Mouse (Mus musculus) ES-CJ7 (cell line): ENCODE results near the gene Rfc2.
A peak's percentile ranks its signal among the peaks of the same experiment; 100 is the strongest.

Source experiments
- DNase-seq: peaks from one replicate; pipeline ENCODE4 v3.0.0; 2011; ENCODE audit warnings: low read depth, low spot score

Rfc2 gene

DNA sequence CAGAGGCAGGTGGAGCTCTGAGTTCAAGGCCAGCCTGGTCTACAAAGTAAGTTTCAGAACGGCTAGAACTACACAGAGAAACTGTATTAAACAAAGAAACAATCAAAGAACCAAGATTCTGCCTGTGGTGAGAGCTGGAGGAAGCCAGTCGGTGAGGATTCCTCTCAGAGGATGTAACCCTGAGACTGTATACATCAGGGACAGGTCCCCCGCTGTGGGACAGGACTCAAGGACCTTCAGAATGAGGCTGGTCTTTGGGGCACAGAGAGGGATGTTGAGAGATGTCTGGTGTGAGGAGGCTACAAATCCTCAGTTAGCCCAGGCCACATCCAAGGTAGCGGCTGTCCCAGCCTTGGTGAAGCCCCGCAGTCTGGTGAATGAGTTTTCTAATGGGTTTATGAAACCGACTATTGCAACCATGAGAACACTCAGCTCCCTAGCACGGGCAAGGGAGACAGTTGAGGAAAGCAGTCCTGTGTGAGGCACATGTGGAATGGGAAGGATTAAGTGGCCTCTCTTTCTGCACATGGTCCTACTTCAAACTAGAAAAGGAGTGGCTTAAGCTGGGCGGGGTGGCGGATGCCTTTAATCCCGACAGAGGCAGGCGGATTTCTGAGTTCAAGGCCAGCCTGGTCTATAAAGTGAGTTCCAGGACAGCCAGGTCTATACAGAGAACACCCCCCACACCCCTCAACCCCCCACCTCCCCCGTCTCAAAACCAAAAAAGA is 28.9 kb downstream of the Rfc2 start:
- DNase-seq, result peak; percentile 63

DNA sequence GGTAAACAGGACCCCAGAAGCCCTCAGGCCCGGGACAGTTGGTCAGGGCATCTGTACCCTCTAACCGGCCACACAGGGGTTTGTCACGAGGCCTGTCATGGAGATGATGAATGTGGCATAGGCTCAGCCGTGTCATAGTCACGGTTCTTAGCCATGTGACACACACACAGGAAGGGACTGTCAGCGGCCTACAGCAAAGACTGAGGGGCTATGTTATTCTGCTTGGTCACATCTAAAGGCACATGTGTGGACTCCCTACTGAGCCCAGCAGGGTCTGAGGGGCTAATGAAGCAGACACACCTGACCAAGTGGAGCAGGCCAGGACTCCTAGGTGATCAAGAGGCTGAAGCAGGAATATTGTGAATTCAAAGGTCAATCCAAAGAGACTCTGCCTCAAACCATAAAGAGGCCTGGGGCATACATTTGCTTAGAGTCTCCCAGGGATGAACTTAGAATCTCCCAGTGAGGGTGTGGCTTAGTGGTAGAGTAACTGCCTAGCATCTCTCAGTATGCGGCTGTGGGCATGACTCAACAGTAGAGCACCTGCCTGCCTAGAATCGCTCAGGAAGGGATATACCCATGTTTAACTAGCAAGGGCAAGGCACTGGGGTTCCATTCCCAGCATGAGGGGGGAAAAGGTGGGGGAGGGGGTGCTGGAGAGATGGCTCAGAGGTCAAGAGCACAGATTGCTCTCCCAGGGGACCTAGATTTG is 30.8 kb downstream of the Rfc2 start:
- no peak for DNase-seq

DNA sequence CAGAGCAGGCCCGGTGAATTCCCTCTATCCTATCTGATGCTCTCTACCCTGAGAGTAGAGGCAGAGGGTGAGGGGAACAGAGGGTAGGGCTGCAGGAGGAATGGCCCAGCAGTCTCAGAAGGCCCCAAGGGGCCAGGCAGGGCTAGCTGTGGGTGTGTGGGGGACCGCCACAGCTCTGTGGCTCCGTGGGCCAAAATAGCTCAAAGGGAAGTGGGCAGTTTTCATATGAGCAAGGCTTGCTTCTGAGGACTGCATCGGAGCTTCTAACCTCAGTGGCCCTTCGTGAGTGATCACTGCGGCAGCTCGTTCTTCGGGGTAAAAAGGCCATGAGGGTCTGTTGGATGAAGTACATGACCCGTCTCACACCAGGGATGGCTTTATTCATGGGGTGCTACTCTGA is 32.6 kb downstream of the Rfc2 start:
- no peak for DNase-seq

DNA sequence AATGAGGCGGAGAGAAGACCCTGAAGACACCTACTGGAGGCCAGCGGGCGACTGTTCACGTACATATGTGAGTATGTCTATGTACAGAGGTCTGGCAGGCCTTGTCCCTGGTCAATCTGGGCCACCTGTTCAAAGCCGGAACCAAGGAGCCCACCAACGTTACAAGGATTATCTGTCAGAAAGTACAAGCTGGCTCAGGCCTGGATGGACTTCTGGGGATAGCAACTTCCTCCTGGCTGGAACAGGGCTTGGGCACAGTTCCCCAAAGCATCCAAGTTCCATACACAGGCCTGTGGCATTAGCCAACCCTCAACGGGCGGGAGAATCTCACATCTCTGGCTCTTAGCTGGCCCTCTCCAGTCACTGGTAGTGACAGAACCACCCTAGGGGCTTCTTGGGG is 33.1 kb downstream of the Rfc2 start:
- DNase-seq, result no peak

DNA sequence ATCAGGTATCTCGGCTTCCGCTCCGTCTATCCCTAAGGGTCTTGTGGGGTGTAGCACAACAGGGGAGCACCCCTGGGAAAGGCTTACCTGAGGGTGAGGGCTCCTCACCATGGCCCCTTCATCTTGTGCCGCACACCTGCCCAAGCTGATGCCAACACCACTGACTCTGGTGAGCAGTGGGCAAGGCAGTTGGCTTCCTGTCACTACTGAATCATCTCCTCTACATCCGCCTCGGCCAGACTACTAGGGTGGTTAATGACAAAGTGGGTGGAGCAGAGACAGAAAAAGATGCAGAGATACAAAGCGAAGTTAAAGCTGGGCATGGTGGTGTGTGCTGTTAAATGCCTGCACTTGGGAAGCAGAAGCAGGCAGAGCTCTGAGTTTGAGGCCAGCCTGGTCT is 33.6 kb downstream of the Rfc2 start, which contains the start of gene Lat2:
TSS of gene Lat2 (minus strand) at position 224 of the 400 bp plus-strand sequence.
- no peak for DNase-seq

DNA sequence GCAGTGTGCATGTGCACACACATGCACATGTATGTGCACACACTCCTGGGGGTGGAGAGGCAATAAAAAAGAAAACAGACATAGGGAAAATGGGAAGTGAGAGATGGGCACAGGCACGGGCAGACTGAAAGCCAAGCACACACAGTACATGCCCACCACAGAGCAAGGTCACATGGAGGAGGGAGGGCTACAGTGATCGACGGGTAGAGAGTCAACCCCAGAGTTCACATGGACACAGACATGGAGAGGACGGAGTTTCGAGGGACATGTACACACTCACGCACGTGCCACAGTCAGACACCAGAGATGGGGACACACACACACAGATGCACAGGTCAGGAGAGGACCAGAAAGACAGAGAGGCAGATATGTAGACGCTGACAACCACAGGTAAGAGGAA is 34.2 kb downstream of the Rfc2 start:
- no peak for DNase-seq

DNA sequence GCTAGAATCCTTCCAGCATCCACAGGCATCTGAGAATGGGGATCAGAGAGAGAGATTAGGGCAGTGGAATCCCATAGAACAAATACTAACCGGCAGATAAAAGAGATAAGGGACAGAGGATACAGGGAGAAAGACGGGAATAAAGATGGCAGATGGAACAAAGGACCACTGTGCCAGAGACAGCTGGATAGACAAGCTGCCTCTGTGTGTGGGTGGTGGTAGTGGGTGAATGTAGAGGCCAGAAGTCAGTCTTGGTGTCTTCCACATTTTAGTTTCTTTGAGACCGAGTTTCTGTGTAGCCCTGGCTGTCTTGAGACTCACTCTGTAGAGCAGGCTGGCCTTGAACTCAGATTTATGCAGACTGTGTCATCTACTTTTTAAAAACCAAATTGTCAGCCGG is 34.6 kb downstream of the Rfc2 start:
- DNase-seq, result no peak

DNA sequence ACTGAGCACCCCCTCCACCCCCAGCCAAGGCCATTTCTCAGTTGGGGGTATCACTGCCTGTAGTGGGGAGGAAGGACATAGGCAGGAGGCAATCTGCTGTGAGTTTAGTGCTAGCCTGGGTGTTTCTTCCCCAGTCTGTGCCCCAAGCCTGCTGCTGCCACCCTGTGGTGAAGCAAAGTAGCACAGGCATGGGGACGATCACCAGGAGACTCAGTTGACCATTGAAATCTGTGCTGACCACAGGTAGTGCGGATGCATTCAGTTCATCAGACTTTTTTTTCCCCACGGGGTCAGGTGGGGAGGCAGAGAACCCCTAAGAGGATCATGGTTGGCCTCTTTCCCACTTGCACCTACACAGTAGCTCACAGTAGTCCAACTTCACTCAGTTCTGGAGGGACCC is 35.9 kb downstream of the Rfc2 start:
- peak; percentile 58 for DNase-seq

DNA sequence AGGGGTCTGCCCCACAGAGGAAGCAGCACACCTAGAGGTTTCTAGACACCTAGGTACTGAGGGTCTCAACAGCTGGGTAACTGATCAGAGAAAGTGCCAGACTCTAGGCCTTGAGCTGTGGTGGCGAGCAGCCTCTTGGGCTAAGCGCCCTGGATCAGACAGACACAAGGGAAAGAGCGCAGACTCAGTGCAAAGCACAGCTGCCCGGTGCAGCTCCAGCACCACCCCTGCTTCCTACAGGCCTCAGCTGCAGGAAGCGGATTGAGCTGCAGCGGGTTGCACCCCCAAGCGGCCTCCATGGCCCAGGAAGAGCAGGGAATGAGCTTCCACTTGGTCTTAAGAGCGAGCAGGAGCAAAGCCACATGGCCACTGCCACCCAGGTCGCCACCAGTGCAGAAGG is 39.3 kb downstream of the Rfc2 start:
- DNase-seq, result no peak

DNA sequence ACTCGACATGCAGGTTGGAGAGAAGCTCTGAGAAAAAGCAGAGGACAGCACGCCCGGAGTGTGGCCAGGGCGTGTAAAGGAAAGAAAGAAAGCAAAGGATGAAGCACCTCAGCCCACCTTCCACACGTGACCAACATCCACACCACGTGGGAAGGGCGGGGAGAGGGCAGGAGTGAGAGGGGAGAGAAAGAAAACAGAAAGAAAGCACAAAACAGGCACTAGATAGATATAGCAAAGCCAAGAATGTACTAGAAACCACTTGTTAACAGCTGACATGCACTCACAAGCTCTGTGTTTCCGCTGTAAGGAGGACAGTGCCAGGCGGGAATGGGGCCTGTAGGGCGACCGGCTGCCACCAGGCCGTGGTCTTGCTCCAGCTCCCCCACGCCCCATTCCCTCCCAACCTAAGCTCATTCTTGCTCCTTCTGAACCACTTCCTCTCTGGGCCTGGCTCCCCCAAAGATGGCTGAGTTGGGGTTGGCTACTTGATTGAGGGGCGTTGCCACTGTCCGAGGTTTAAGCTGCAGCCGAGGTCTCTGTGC is 40.0 kb downstream of the Rfc2 start:
- DNase-seq, result no peak

DNA sequence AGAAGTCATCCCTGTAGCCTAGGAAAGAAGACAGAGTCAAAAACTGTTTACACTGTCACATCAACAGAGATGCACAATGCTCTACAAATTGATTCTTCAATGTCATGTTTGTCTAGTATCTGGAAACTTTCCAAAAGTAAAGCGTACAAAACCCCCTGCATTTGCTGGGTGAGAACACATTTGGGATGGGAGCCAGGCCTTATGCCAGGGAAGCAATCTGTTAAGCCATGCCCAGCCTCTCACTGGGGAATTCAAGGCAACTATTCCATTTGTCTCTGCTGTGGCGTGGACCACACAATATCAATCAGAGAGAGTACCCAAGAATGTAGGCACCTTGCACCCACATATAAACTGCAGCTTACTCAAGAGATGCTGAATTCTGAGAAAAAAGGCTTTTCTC is 40.9 kb downstream of the Rfc2 start:
- no peak for DNase-seq

DNA sequence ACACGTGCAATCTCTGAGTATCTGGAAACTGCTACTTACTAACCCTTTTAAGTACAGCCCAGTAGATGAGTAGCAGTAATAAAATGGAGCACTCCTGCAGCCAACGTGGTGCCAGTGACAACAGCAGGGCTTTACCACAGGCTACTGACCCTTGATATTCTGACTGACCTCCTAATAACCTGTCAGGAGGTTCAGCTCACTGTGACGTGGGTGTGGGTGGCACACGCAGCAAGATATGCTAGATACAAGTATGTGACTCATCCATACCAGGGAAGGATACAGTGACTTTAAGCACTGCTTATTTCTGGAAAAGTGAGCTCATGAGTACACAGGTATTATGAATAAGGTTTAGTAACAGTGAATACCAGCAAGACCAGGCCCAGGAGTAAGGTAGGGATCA is 48.3 kb downstream of the Rfc2 start:
- DNase-seq, result no peak

DNA sequence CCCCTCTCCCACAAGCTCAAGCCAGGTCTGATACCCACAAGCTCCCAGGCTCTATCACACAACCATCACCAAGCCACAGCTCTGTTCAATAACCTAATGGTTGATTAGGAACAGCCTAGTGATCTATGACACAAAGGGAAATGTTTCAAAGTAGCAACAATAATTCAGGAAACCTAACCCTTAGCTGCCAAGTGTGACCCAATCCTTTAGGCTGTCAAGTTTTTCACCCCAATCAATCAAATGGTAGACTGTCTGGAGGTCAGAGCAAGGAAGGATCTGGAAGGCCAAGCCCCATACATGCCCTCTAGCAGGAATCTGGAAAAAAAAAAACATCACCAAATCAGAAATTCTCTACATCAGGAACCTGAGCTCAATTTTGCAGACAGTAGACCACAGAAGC is 49.7 kb downstream of the Rfc2 start:
- no peak for DNase-seq

DNA sequence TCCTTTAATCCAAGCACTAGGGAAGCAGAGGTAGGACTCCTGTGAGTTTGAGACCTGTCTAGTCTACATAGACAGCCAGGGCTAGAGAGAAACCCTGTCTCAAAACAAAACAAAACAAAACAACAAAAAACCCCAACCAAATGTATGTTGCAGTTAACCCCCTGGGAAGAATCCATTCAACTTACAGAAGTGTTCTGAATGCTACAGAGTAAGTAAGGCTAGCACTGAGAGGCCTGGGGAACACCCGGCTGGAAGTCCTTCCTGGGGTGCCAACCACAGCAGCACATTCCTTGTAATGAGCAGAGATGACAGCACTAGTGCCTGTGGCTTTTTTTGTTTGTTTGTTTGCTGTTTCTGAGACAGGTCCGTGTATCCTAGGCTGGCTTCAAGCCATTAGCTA is 51.7 kb downstream of the Rfc2 start:
- DNase-seq, result no peak

DNA sequence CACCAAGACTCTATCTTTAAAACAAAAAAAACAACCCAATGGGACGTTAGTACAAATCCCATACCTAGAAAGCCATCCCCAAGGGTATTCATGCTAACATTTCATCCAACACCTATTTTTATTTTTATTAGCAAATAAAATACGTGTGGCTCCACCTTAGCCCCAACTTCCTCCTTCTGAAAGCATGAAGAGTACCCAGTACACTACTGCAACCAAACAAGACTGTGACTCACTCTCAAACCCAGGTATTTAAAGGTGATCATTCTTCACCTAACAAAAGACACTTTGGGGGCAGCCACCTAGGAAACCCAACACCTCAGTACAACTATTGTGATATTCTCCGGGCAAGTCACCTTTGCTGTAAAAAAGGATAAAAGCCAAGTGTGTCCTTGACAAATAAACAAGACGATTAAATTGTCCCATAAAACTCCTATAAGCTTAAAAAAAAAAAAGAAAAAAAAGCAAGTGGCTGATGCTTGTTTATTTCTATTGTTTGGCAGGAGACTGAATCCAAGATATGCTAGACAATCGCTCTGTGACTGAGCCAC is 56.7 kb downstream of the Rfc2 start:
- DNase-seq, result no peak

DNA sequence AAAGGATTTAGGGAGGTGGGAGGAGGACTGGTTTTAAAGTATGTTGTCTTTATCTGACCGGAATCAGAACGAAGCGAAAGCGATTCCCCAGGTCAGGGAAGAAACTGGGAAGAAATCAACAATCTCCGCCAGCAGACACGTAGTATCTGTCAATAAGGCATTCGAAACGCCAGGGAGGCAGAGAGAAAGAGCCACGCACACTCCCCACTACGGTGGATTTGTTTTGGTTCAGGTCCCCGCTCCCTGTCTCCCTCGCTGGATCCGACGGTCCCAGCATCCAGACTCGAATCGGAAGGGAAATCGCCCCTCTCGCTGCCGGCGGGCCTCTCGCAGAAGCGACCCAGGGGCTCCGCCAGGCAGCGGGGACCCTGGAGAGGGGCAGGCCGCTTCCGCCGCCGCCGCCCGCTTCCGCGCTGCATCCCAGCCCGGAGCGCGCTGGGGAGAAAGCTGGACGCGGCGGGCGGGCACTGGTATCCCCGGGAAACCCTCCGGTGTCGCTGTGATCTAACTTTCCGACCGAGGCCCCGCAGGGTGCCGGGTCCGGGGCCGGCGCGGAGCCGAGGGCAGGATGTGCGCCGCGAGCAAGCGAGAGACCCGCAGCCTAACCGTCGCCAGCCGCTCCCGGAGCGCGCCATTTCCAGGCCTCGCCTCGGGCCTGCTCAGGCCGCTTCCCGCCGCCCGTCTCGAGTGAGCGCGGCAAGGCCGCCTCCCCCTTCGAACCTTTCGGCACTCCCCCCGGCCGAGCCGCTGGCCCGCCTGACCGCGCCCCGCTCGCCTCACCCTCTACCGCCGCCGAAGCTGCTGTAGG is 57.5 kb downstream of the Rfc2 start:
- no peak for DNase-seq

DNA sequence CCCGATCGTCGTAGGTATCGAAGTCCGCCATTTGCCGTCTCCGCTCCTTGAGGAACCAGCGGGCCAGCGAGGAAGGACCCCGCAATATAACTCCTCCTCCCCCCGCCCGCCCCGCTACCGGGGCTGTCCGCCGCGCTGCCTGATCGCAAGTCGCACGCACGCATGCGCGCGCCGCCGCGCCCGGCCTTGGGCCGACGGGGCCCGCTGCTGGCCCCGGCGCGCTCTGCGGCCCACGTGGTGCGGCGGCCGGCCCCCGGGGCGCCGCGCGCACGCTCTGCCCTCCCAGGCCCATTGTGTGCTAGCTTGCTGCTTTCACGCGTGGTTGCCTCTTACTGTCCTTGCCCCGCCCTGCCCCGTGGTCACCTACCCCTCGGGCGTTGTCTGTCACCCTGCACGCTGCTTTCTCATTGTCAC is 58.1 kb downstream of the Rfc2 start, which contains the start of gene Eif4h:
TSS of gene Eif4h (minus strand) at position 222 of the 414 bp plus-strand sequence.
- DNase-seq, result peak; percentile 95

DNA sequence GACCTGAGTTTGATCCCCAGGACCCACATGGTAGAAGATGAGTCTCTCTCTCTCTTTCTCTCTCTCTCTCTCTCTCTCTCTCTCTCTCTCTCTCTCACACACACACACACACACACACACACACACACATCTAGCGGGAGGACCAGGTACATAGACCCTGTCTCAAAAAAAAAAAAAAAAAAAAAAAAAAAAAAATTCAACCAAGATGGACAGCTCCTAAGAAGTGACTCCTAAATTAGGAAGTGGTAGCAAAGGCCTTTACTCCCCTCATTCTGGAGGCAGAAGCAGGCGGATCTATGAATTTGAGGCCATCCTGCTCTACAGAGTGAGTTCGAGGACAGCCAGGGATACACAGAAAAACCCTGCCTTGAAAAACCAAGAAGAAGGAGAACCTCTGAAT is 59.2 kb downstream of the Rfc2 start:
- DNase-seq, result no peak

DNA sequence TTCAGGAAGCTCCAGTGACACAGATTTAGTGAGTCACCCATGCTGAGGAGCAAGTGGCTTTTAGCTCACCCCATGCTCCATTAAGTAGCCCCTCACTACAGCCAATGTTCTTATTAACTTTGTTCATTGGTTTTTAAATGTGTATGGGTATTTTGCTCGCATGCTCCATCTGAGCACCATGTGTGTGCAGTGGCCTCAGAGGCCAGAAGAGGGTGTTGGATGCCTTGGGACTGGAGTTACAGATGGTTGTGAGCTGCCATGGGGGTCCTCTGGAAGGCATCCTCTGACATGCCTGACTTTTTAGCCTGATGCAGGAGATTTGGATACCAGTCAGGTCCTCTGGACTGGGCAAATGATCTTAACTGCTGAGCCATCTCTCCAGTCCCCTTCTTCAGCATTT is 63.0 kb downstream of the Rfc2 start:
- no peak for DNase-seq

DNA sequence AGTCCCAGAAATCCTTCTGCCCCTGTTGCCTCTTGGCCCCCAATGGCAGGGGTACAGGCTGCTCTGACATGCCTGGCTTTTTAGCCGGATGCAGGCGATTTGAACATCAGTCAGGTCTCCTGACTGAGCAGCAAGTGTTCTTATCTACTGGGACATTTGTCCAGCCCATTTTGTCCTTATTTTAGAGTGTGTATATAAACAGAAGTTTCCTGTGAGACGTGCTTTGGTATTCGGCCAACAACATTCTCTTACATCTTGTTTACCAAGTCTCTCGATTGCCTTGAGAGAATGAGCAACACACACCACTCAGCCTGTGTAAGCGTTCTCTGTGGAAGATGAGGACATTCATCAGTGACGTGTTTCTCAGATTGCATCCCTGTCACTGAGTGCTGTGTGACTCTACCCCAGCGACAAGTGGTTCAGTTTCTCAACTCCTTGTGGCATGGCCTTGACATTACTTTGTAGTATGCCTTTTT is 63.5 kb downstream of the Rfc2 start:
- no peak for DNase-seq

DNA sequence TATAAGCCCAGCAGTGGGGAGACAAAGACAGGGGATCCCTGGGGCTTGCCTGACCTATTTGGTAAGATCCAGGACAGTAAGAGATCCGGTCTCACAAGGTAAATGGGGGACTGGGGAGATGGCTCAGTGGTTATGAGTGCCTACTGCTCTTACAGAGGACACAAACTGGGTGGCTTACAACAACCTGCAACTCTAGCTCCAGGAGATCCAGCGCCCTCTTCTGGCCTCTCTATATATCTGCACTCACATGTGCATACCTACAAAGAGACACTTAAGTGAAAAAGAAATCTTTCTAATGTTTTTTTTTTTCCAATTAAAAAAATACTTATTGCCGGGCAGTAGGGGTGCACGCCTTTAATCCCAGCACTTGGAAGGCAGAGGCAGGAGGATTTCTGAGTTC is 65.3 kb downstream of the Rfc2 start:
- no peak for DNase-seq

DNA sequence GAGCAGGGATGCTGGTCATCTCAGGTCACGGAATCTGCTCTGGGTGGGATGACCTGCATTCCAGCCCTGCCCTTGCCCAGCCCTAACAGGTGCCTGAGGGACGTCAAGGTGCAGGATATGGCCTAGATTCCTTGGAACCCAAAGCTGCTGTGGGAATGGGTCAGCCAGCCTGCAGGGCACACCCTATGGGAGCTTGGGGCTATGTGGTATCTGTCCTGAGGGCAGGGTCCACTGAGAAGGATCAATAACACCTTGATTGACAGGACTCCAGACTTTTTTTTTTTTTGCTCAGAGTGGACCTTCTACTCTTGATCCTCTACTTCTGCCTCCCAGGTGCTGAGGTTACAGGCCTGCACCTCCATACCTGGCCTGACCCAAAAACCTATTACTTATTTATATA is 66.2 kb downstream of the Rfc2 start:
- no peak for DNase-seq
